Mouse (Mus musculus): Measurements from ENCODE around the gene Pdzk1ip1. TPM values are rescaled to one million over a fixed set of nuclear protein-coding genes. Genes with fewer than 3 reads are reported as not detected.

Gene Pdzk1ip1
- polyA plus RNA-seq, 1 experiment from 2014 or later: 16.2 TPM

- peaks cover 17% of the 10 kb centered on the region for H3K4me1 ChIP-seq (replicated peaks; ENCODE audit: control insufficient read depth, insufficient read depth, low read length)
- whole genome bisulfite sequencing: under 1% methylated on average over 60 of the region's 60 CpGs
- peak within 1 kb of the TSS; percentile 27 for H3K4me3 ChIP-seq (ENCODE audit: low read depth, low read length)
- DNase-seq (ENCODE audit: low spot score) (no peak), ATAC-seq (replicated peaks; ENCODE audit: low FRiP score) (peak; percentile 49; the same call in 1 of the 2 replicates)
- H3K27ac ChIP-seq (ENCODE audit: low read depth, low read length): no peak within 1 kb of the TSS
- no peaks in the 10 kb centered on the region for H3K9me3 ChIP-seq (ENCODE audit: control insufficient read depth, low read length)
- peaks cover 91% of the 10 kb centered on the region for H3K27me3 ChIP-seq (ENCODE audit: control insufficient read depth, insufficient read depth, low read length)
- peak within 1 kb of the TSS; percentile 46 for H3K4me2 ChIP-seq (ENCODE audit: low read depth, low read length, severe bottlenecking)
- no peaks in the 10 kb centered on the region for H3K36me3 ChIP-seq (ENCODE audit: control insufficient read depth, insufficient read depth, low read length)
- H3K9ac ChIP-seq (ENCODE audit: low read length): peak within 1 kb of the TSS; percentile 27
Measured at GRCm38 (mm10) chr4:115056371-115056920, 32.1 kb upstream of the Pdzk1ip1 start, which contains the start of gene Tal1. Gene Tal1, plus strand, starts transcription at chr4:115056426.

GRCm38 (mm10) chr4:115056921-115057673 lies 31.4 kb upstream of the Pdzk1ip1 start:
- Histone ChIP-seq H3K27me3 (ENCODE audit: control insufficient read depth, insufficient read depth, low read length) (peaks cover 91% of the 10 kb centered on the region), H3K4me2 (ENCODE audit: low read depth, low read length, severe bottlenecking) (peak overlapping the region; percentile 46), H3K36me3 (ENCODE audit: control insufficient read depth, insufficient read depth, low read length) (no peaks in the 10 kb centered on the region), H3K4me1 (replicated peaks; ENCODE audit: control insufficient read depth, insufficient read depth, low read length) (peaks cover 17% of the 10 kb centered on the region), H3K9ac (ENCODE audit: low read length) (peak overlapping the region; percentile 35), H3K27ac (ENCODE audit: low read depth, low read length) (no peak overlapping the region), H3K9me3 (ENCODE audit: control insufficient read depth, low read length) (no peaks in the 10 kb centered on the region), H3K4me3 (ENCODE audit: low read depth, low read length) (peak overlapping the region; percentile 27)
- DNase-seq (ENCODE audit: low spot score) (peak; percentile 77), ATAC-seq (replicated peaks; ENCODE audit: low FRiP score) (peak; percentile 40)
- under 1% methylated on average over 48 of the region's 48 CpGs for WGBS

GRCm38 (mm10) chr4:115057674-115058316 lies 30.7 kb upstream of the Pdzk1ip1 start:
- Histone ChIP-seq H3K4me1 (replicated peaks; ENCODE audit: control insufficient read depth, insufficient read depth, low read length) (peaks cover 14% of the 10 kb centered on the region), H3K36me3 (ENCODE audit: control insufficient read depth, insufficient read depth, low read length) (no peaks in the 10 kb centered on the region), H3K27ac (ENCODE audit: low read depth, low read length) (no peak overlapping the region), H3K4me3 (ENCODE audit: low read depth, low read length) (peak overlapping the region; percentile 27), H3K9me3 (ENCODE audit: control insufficient read depth, low read length) (no peaks in the 10 kb centered on the region), H3K27me3 (ENCODE audit: control insufficient read depth, insufficient read depth, low read length) (peaks cover 91% of the 10 kb centered on the region), H3K9ac (ENCODE audit: low read length) (peak overlapping the region; percentile 35; the same call in 1 of the 2 replicates), H3K4me2 (ENCODE audit: low read depth, low read length, severe bottlenecking) (peak overlapping the region; percentile 9; the same call in 1 of the 2 replicates)
- WGBS: 0% methylated on average over 33 of the region's 33 CpGs
- ATAC-seq (replicated peaks; ENCODE audit: low FRiP score): no peak
- DNase-seq (ENCODE audit: low spot score): peak; percentile 72

- no peak overlapping the region for H3K4me2 ChIP-seq (ENCODE audit: low read depth, low read length, severe bottlenecking)
- DNase-seq (ENCODE audit: low spot score) (no peak), ATAC-seq (replicated peaks; ENCODE audit: low FRiP score) (no peak)
- H3K36me3 ChIP-seq (ENCODE audit: control insufficient read depth, insufficient read depth, low read length): no peaks in the 10 kb centered on the region
- peak overlapping the region; percentile 27; the same call in 1 of the 2 replicates for H3K4me3 ChIP-seq (ENCODE audit: low read depth, low read length)
- peaks cover 91% of the 10 kb centered on the region for H3K27me3 ChIP-seq (ENCODE audit: control insufficient read depth, insufficient read depth, low read length)
- H3K9me3 ChIP-seq (ENCODE audit: control insufficient read depth, low read length): no peaks in the 10 kb centered on the region
- H3K9ac ChIP-seq (ENCODE audit: low read length): no peak overlapping the region
- no peak overlapping the region for H3K27ac ChIP-seq (ENCODE audit: low read depth, low read length)
- WGBS: under 1% methylated on average over 20 of the region's 20 CpGs
- H3K4me1 ChIP-seq (replicated peaks; ENCODE audit: control insufficient read depth, insufficient read depth, low read length): peaks cover 16% of the 10 kb centered on the region
Measured at GRCm38 (mm10) chr4:115058317-115058761, 30.2 kb upstream of the Pdzk1ip1 start.

GRCm38 (mm10) chr4:115058871-115059590 lies 29.5 kb upstream of the Pdzk1ip1 start:
- DNase-seq (ENCODE audit: low spot score): peak; percentile 63
- no peaks in the 10 kb centered on the region for H3K9me3 ChIP-seq (ENCODE audit: control insufficient read depth, low read length)
- peaks cover 16% of the 10 kb centered on the region for H3K4me1 ChIP-seq (replicated peaks; ENCODE audit: control insufficient read depth, insufficient read depth, low read length)
- H3K27me3 ChIP-seq (ENCODE audit: control insufficient read depth, insufficient read depth, low read length): peaks cover 93% of the 10 kb centered on the region
- no peaks in the 10 kb centered on the region for H3K36me3 ChIP-seq (ENCODE audit: control insufficient read depth, insufficient read depth, low read length)
- WGBS: under 1% methylated on average over 23 of the region's 23 CpGs
- H3K4me2 ChIP-seq (ENCODE audit: low read depth, low read length, severe bottlenecking): no peak overlapping the region
- ATAC-seq (replicated peaks; ENCODE audit: low FRiP score): no peak
- H3K4me3 ChIP-seq (ENCODE audit: low read depth, low read length): peak overlapping the region; percentile 9; the same call in 1 of the 2 replicates
- no peak overlapping the region for H3K9ac ChIP-seq (ENCODE audit: low read length)
- H3K27ac ChIP-seq (ENCODE audit: low read depth, low read length): no peak overlapping the region

GRCm38 (mm10) chr4:115059871-115060270 lies 28.6 kb upstream of the Pdzk1ip1 start:
- Histone ChIP-seq H3K36me3 (ENCODE audit: control insufficient read depth, insufficient read depth, low read length) (no peaks in the 10 kb centered on the region), H3K9ac (ENCODE audit: low read length) (no peak overlapping the region), H3K9me3 (ENCODE audit: control insufficient read depth, low read length) (no peaks in the 10 kb centered on the region), H3K4me3 (ENCODE audit: low read depth, low read length) (peak overlapping the region; percentile 14), H3K4me1 (replicated peaks; ENCODE audit: control insufficient read depth, insufficient read depth, low read length) (peaks cover 16% of the 10 kb centered on the region), H3K4me2 (ENCODE audit: low read depth, low read length, severe bottlenecking) (no peak overlapping the region), H3K27ac (ENCODE audit: low read depth, low read length) (no peak overlapping the region), H3K27me3 (ENCODE audit: control insufficient read depth, insufficient read depth, low read length) (peaks cover 93% of the 10 kb centered on the region)
- DNase-seq (ENCODE audit: low spot score) (no peak), ATAC-seq (replicated peaks; ENCODE audit: low FRiP score) (no peak)
- 2% methylated on average over 12 of the region's 12 CpGs for WGBS

- H3K4me1 ChIP-seq (replicated peaks; ENCODE audit: control insufficient read depth, insufficient read depth, low read length): peaks cover 16% of the 10 kb centered on the region
- no peaks in the 10 kb centered on the region for H3K9me3 ChIP-seq (ENCODE audit: control insufficient read depth, low read length)
- no peak overlapping the region for H3K4me2 ChIP-seq (ENCODE audit: low read depth, low read length, severe bottlenecking)
- peak overlapping the region; percentile 1; the same call in 1 of the 2 replicates for H3K4me3 ChIP-seq (ENCODE audit: low read depth, low read length)
- WGBS: 10% methylated on average over 3 of the region's 3 CpGs
- H3K27me3 ChIP-seq (ENCODE audit: control insufficient read depth, insufficient read depth, low read length): peaks cover 93% of the 10 kb centered on the region
- DNase-seq (ENCODE audit: low spot score) (no peak), ATAC-seq (replicated peaks; ENCODE audit: low FRiP score) (no peak)
- no peak overlapping the region for H3K27ac ChIP-seq (ENCODE audit: low read depth, low read length)
- H3K36me3 ChIP-seq (ENCODE audit: control insufficient read depth, insufficient read depth, low read length): no peaks in the 10 kb centered on the region
- H3K9ac ChIP-seq (ENCODE audit: low read length): no peak overlapping the region
Measured at GRCm38 (mm10) chr4:115060753-115061152, 27.8 kb upstream of the Pdzk1ip1 start.

- peak overlapping the region; percentile 88 for H3K4me2 ChIP-seq (ENCODE audit: low read depth, low read length, severe bottlenecking)
- peaks cover 81% of the 10 kb centered on the region for H3K27me3 ChIP-seq (ENCODE audit: control insufficient read depth, insufficient read depth, low read length)
- no peaks in the 10 kb centered on the region for H3K36me3 ChIP-seq (ENCODE audit: control insufficient read depth, insufficient read depth, low read length)
- no peak overlapping the region for H3K27ac ChIP-seq (ENCODE audit: low read depth, low read length)
- H3K4me1 ChIP-seq (replicated peaks; ENCODE audit: control insufficient read depth, insufficient read depth, low read length): peaks cover 4% of the 10 kb centered on the region; the same call in 1 of the 2 replicates
- 2% methylated on average over 9 of the region's 9 CpGs for WGBS
- no peaks in the 10 kb centered on the region for H3K9me3 ChIP-seq (ENCODE audit: control insufficient read depth, low read length)
- DNase-seq (ENCODE audit: low spot score) (no peak), ATAC-seq (replicated peaks; ENCODE audit: low FRiP score) (peak; percentile 16; the same call in 1 of the 2 replicates)
- H3K9ac ChIP-seq (ENCODE audit: low read length): no peak overlapping the region; the same call in 1 of the 2 replicates
- peak overlapping the region; percentile 31 for H3K4me3 ChIP-seq (ENCODE audit: low read depth, low read length)
Measured at GRCm38 (mm10) chr4:115062540-115062874, 26.0 kb upstream of the Pdzk1ip1 start.
